Mouse (Mus musculus) gastrocnemius, postnatal 14 days (tissue): ENCODE measurements around the gene Gm20532. TPM values are rescaled to one million over a fixed set of nuclear protein-coding genes. Genes with fewer than 3 reads are reported as not detected.
A peak's percentile ranks its signal among the peaks of the same experiment; 100 is the strongest.

Source experiments
- DNase-seq: peaks from one replicate; pipeline ENCODE4 v3.0.0; 2021; ENCODE audit warnings: mixed read lengths
- intact Hi-C: fragments of 180-260 bp; cut with DNase I; formaldehyde crosslinking; loops from one replicate; pipeline ENCODE4 v1.15.1; 2025; ENCODE audit warnings: low total_unique reads
- total RNA-seq, 2 experiments: library from RNA; stranded (reverse); gene quantifications; 2 replicates each; pipeline ENCODE4 v1.2.3; 2021

The Gm20532 gene
- total RNA-seq, 2 experiments from 2014 or later: not detected

GRCm38 (mm10) chr2:26594022-26594346 lies 7.5 kb downstream of the Gm20532 start:
- DNase-seq: peak; percentile 44
- intact Hi-C loops: no loop called here

- intact Hi-C loops: no loop called here
- no peak for DNase-seq
Observed at GRCm38 (mm10) chr2:26594461-26594933, 8.1 kb downstream of the Gm20532 start.

- DNase-seq: no peak
- intact Hi-C loops: loop anchor here (5.0 kb wide), 1 partner anchor 42 kb away; no protein-coding TSS in a partner anchor
Observed at GRCm38 (mm10) chr2:26594934-26595724, 8.7 kb downstream of the Gm20532 start.

GRCm38 (mm10) chr2:26595725-26596435 lies 9.4 kb downstream of the Gm20532 start:
- intact Hi-C loops: loop anchor here (5.0 kb wide), 1 partner anchor 41 kb away; no protein-coding TSS in a partner anchor
- DNase-seq: no peak

GRCm38 (mm10) chr2:26596898-26597297 lies 10.5 kb downstream of the Gm20532 start:
- intact Hi-C loops: loop anchor here (5.0 kb wide), 1 partner anchor 40 kb away; no protein-coding TSS in a partner anchor
- no peak for DNase-seq

GRCm38 (mm10) chr2:26597810-26598209 lies 11.4 kb downstream of the Gm20532 start:
- intact Hi-C loops: loop anchor here (5.0 kb wide), 1 partner anchor 39 kb away; no protein-coding TSS in a partner anchor
- no peak for DNase-seq

GRCm38 (mm10) chr2:26598462-26598861 lies 12.0 kb downstream of the Gm20532 start:
- DNase-seq: no peak
- intact Hi-C loops: loop anchor here (5.0 kb wide), 1 partner anchor 39 kb away; no protein-coding TSS in a partner anchor

GRCm38 (mm10) chr2:26599965-26600364 lies 13.5 kb downstream of the Gm20532 start:
- intact Hi-C loops: loop anchor here (5.0 kb wide), 1 partner anchor 37 kb away; no protein-coding TSS in a partner anchor
- DNase-seq: no peak

GRCm38 (mm10) chr2:26600664-26601063 lies 14.2 kb downstream of the Gm20532 start:
- intact Hi-C loops: no loop called here
- no peak for DNase-seq

GRCm38 (mm10) chr2:26601595-26601994 lies 15.2 kb downstream of the Gm20532 start:
- intact Hi-C loops: no loop called here
- DNase-seq: no peak

GRCm38 (mm10) chr2:26602631-26603030 lies 16.2 kb downstream of the Gm20532 start:
- DNase-seq: no peak
- intact Hi-C loops: no loop called here

- intact Hi-C loops: no loop called here
- no peak for DNase-seq
Observed at GRCm38 (mm10) chr2:26603159-26603558, 16.7 kb downstream of the Gm20532 start.

- peak; percentile 83 for DNase-seq
- intact Hi-C loops: no loop called here
Observed at GRCm38 (mm10) chr2:26603720-26604671, 17.6 kb downstream of the Gm20532 start, which contains the start of gene Agpat2. Agpat2 (minus strand) TSS chr2:26604417.

- intact Hi-C loops: no loop called here
- no peak for DNase-seq
Observed at GRCm38 (mm10) chr2:26605331-26605730, 18.9 kb downstream of the Gm20532 start.

- no peak for DNase-seq
- intact Hi-C loops: no loop called here
Observed at GRCm38 (mm10) chr2:26606579-26606978, 20.1 kb downstream of the Gm20532 start.

GRCm38 (mm10) chr2:26607056-26607910 lies 20.8 kb downstream of the Gm20532 start:
- intact Hi-C loops: no loop called here
- DNase-seq: peak; percentile 55

- DNase-seq: no peak
- intact Hi-C loops: no loop called here
Observed at GRCm38 (mm10) chr2:26608781-26609180, 22.3 kb downstream of the Gm20532 start.

- DNase-seq: peak; percentile 56
- intact Hi-C loops: no loop called here
Observed at GRCm38 (mm10) chr2:26609261-26609661, 22.8 kb downstream of the Gm20532 start.
